Mouse (Mus musculus): Measurements from ENCODE around the gene Csf2ra. TPM values are rescaled to one million over a fixed set of nuclear protein-coding genes. Genes with fewer than 3 reads are reported as not detected.
"Not testable (repeated sequence)": the region's sequence is repeated elsewhere in the genome, so short reads cannot be mapped to it uniquely, and the experiment has no call there.

Csf2ra gene
- total RNA-seq, 2 experiments from 2014 or later = 32.1 to 34.5 TPM

- DNase-seq (ENCODE audit: low spot score in 2 of 2) = peak; percentile 86 to 91
- intact Hi-C loops (cut with DNase I) = no loop called here
Measured at GRCm38 (mm10) chr19:61226401-61226927, 1.8 kb downstream of the Csf2ra start.

DNA sequence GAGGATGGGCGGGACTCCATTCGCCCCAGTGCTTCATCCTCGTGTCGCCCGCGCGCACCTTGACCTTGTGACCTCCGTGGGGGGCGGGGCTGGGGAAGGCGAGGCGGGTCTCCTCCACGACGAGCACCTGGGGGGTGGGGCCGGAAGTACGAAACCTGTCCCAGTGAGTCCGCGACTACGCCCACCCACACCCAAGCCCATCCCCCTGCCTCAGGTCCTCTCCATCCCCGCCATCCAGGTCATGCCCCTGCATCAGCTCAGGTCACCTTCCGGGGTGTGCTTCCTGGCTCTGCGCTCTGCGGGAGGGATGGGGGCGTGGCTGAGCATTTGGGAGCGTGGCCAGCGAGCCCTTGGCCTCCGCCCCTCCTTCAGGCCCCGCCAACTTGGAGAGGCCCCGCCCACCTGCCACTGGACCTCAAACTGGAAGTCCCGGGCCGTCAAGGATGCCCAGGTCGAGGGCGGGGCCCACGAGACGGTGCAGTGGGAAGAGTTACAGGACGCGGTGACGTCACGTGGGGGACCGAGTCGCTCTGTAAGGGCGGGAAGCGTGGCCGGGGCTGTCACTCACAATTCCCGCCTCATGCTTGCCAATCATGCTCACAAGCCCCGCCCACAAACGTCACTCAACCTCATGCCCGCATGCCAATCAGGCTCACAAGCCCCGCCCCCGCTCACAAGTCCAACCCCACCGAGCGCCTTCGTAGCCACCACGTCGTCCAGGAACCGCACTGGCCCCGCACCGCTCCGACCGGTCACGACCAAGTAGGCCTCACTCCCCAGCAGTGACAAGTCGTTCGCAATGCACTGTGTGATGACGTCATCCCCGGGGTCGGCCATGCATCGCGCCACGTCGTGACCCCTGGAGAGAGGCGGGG, 2.5 kb downstream of the Csf2ra start:
- DNase-seq (ENCODE audit: low spot score in 2 of 2) = peak; percentile 92 to 96
- intact Hi-C loops (cut with DNase I) = no loop called here

DNA sequence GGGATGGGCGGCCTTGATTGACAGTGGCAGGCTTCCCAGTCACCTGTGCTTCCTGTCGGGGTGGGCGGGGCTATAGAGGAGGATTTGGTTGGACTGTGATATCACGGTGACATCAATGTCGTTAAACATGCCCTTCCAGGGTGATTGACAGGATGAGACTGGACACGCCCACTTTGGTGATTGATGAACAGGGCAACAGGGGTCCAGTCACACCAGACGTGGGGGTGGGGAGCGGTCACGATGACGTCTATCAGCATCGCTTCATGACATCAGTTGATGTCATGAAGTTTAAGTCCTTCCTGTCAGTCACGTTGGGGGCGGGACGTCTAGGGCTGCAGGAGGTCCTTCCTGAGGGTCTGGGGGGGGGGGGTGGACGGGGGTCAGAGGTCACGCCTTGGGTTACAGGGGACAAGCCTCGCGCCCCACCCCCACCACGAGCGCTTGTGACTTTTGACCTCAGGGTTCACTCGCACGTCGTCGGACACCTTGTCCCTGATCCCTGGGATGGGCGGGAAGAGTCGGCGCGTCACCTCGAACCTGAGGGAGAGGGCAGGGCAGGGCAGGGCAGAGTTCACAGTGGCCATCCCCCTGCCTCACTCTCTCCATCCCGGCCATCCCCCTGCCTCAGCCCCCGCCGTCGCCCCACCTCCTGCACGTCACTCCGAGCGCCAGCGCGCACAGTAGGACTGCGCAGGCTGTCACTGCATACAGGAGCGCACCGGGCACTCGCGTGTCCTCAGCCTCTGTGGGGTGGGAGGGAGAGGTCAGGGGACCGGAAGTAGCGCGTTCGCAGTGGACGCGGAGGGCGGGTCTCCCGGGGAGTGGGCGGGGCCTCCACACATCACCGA, 3.3 kb downstream of the Csf2ra start:
- intact Hi-C loops (cut with DNase I) = no loop called here
- peak; percentile 17 to 30 for DNase-seq (ENCODE audit: low spot score in 2 of 2)

GRCm38 (mm10) chr19:61223706-61224328, 4.4 kb downstream of the Csf2ra start:
- intact Hi-C loops (cut with DNase I) = no loop called here
- DNase-seq (ENCODE audit: low spot score in 2 of 2) = peak in 1 of 2 experiments; percentile 14

DNA sequence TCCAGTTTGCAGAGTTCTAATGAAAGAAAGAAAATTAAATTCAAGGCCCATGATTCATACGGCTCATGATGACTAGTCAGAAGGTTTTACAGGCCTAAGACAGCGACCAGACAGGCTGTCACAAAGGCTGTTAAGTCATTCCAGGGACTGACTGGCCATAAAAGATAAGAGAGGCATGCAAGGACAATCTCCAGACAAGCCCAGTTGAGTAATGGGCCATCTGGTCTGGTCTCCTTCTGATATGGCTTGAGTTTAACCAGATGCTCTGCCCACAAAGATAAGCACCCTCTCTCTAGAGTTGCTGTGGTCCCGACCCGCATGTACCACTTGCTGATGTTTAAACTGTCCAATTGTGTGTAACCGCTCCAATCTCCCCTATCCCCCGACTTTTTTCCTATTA, 20.7 kb downstream of the Csf2ra start:
- DNase-seq (ENCODE audit: low spot score in 2 of 2) = not testable (repeated sequence)
- intact Hi-C loops (cut with DNase I) = loop anchor here (10.0 kb wide), 1 partner anchor 323 kb away; the partner anchor contains the start of gene Grk5

DNA sequence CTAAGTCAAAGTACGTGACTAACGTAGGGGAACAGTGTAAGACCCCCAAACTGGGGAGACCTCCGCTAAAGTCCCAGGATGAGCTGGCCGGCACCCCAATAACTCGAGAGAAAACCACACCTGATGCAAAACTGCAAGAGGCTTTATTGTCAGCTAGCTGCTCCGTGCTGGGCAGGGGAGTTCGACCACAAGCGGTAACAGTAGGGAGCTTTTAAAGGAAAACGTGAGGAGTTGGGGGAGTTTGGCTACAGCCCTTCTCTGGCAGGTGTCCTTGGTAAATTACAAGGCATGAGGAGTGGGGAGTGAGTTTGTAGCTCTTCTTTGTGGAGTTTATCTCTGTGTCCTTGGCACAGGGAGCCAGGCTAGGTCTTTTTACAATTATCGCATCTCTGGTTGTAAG, 28.4 kb downstream of the Csf2ra start:
- DNase-seq (ENCODE audit: low spot score in 2 of 2) = peak in 1 of 2 experiments; percentile 4

GRCm38 (mm10) chr19:61199316-61199715, 28.9 kb downstream of the Csf2ra start:
- intact Hi-C loops (cut with DNase I) = loop anchor here (2.0 kb wide), 1 partner anchor 67 kb away; no protein-coding TSS in a partner anchor
- DNase-seq (ENCODE audit: low spot score in 2 of 2) = peak; percentile 92

More for the DNA sequence above, 28.4 kb downstream of the Csf2ra start:
- intact Hi-C loops (cut with DNase I) = loop anchor here (2.0 to 10.0 kb wide), 2 partner anchors 67 to 315 kb away; partner anchors contain the start of gene Grk5

DNA sequence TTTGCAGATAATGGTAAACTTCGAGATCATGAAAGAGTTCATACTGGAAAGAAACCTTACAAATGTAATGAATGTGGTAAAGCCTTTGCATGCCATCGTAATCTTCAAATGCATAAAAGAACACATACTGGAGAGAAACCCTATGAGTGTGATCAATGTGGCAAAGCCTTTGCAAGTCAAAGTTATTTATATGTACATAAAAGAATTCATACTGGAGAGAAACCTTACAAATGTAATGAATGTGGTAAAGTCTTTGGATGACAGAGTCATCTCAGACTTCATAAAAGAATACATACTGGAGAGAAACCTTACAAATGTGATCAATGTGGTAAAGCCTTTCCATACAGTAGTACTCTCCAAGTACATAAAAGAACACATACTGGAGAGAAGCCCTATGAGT, 44.6 kb downstream of the Csf2ra start, which contains the start of gene Gm6020:
TSS of gene Gm6020 (plus strand) at position 301 of the 400 bp plus-strand sequence.
- intact Hi-C loops (cut with DNase I); DNase-seq (ENCODE audit: low spot score in 2 of 2): not testable (repeated sequence)

DNA sequence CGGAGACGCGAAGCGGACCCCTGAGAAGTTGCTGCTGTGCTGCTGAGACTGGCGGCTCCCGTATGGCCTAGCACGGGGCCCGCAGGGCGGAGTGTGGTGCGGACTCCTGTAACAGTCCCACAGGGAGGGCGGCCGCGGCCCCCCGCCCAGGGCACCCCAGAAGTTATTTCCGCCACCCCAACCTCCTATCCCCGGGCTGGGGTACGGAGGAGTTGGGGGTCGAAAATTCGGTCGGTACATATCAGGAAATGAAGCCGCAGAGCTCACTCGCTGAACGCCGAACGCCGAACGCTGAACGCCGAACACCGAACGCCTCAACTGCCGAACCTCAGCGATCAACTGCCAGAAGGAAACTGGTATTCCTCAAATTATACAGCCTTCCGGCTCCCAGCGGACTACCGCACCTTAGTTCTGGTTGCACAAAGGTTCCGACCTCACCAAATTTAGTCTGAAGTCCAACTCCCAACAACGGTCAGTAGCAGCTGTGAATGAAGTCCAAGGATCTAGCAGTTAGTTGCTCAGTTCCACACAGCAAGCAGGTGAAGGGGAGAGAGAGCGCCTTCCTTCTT, 52.4 kb downstream of the Csf2ra start, which contains the start of gene Gm7102:
TSS of gene Gm7102 (minus strand) at position 554 of the 569 bp plus-strand sequence.
- intact Hi-C loops (cut with DNase I) = no loop called here
- DNase-seq (ENCODE audit: low spot score in 2 of 2) = no peak

Other genes starting within 250 kb of the Csf2ra start
- 10 to 100 TPM; 26.4 to 36.5 TPM for gene Zfp950, start 87.6 kb downstream of the Csf2ra start, total RNA-seq (2021)
- gene Gm7102, start 52.1 kb downstream of the Csf2ra start, total RNA-seq (2021) = not detected
- gene Gm6020, start 44.5 kb downstream of the Csf2ra start, total RNA-seq (2021) = not detected
- gene Gm21060, start 68.6 kb upstream of the Csf2ra start, total RNA-seq (2021) = not detected